Mouse (Mus musculus) ES-Bruce4 (cell line): ENCODE data around the gene Gm10717. TPM values are rescaled to one million over a fixed set of nuclear protein-coding genes. Genes with fewer than 3 reads are reported as not detected.
"Not testable (repeated sequence)": the region's sequence is repeated elsewhere in the genome, so short reads cannot be mapped to it uniquely, and the experiment has no call there.

Experiments used
- H3K27ac ChIP-seq: 2 replicates; pipeline ENCODE4 v1.5.1; 2012; ENCODE audit warnings: low read length, inconsistent platforms; ENCODE audit not compliant: insufficient read depth
- H3K27me3 ChIP-seq: 2 replicates; pipeline ENCODE4 v1.6.1; 2012; ENCODE audit warnings: mild to moderate bottlenecking, low read length, inconsistent platforms; ENCODE audit not compliant: control insufficient read depth, poor library complexity, insufficient read depth, severe bottlenecking
- H3K36me3 ChIP-seq: 2 replicates; pipeline ENCODE4 v1.6.1; 2012; ENCODE audit warnings: inconsistent platforms, mild to moderate bottlenecking, low read length, moderate library complexity; ENCODE audit not compliant: control insufficient read depth, poor library complexity, insufficient read depth, severe bottlenecking
- H3K4me1 ChIP-seq: one replicate; pipeline ENCODE4 v1.8.1; 2011; ENCODE audit warnings: low read length; ENCODE audit not compliant: control insufficient read depth, insufficient read depth
- H3K4me3 ChIP-seq: 2 replicates; pipeline ENCODE4 v1.5.1; 2011; ENCODE audit warnings: low read depth, mild to moderate bottlenecking, low read length
- H3K9ac ChIP-seq: 2 replicates; pipeline ENCODE4 v1.6.1; 2012; ENCODE audit warnings: low read depth, mild to moderate bottlenecking, inconsistent platforms; ENCODE audit not compliant: poor library complexity, severe bottlenecking
- H3K9me3 ChIP-seq: replicated peaks from 2 replicates; pipeline ENCODE4 v1.6.1; 2012; ENCODE audit warnings: mild to moderate bottlenecking, low read length, inconsistent platforms; ENCODE audit not compliant: control insufficient read depth, poor library complexity, insufficient read depth, severe bottlenecking
- polyA plus RNA-seq: library from polyadenylated mRNA; stranded (reverse); fragments of >200 nt; gene quantifications from 2 replicates; pipeline ENCODE4 v1.2.4, GENCODE M21; 2011; ENCODE audit warnings: low read depth; ENCODE audit not compliant: missing spikeins, insufficient read depth, insufficient read length

Gene Gm10717
- polyA plus RNA-seq, 1 experiment: 4.8 TPM

- not testable (repeated sequence) for H3K4me1 ChIP-seq
These were observed 1.1 kb upstream of the Gm10717 start for GRCm38 (mm10) chr9:3023985-3024648.

DNA sequence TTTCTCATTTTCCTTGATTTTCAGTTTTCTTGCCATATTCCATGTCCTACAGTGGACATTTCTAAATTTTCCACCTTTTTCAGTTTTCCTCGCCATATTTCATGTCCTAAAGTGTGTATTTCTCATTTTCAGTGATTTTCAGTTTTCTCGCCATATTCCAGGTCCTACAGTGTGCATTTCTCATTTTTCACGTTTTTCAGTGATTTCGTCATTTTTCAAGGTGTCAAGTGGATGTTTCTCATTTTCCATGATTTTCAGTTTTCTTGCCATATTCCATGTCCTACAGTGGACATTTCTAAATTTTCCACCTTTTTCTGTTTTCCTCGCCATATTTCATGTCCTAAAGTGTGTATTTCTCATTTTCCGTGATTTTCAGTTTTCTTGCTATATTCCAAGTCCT is 436 bp downstream of the Gm10717 start:
- not testable (repeated sequence) for H3K27ac ChIP-seq, H3K9me3 ChIP-seq, H3K27me3 ChIP-seq, H3K36me3 ChIP-seq, H3K4me1 ChIP-seq, H3K4me3 ChIP-seq, H3K9ac ChIP-seq

More at GRCm38 (mm10) chr9:3023985-3024648, 1.1 kb upstream of the Gm10717 start:
- H3K4me3 ChIP-seq, H3K9ac ChIP-seq, H3K27me3 ChIP-seq, H3K9me3 ChIP-seq, H3K27ac ChIP-seq, H3K36me3 ChIP-seq: not testable (repeated sequence)

DNA sequence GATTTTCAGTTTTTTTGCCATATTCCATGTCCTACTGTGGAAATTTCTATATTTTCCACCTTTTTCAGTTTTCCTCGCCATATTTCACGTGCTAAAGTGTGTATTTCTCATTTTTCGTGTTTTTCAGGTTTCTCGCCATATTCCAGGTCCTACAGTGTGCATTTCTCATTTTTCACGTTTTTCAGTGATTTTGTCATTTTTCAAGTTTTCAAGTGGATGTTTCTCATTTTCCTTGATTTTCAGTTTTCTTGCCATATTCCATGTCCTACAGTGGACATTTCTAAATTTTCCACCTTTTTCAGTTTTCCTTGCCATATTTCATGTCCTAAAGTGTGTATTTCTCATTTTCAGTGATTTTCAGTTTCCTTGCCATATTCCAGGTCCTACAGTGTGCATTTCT is 919 bp downstream of the Gm10717 start:
- H3K9me3 ChIP-seq, H3K36me3 ChIP-seq, H3K27ac ChIP-seq, H3K4me1 ChIP-seq, H3K9ac ChIP-seq, H3K27me3 ChIP-seq, H3K4me3 ChIP-seq: not testable (repeated sequence)

DNA sequence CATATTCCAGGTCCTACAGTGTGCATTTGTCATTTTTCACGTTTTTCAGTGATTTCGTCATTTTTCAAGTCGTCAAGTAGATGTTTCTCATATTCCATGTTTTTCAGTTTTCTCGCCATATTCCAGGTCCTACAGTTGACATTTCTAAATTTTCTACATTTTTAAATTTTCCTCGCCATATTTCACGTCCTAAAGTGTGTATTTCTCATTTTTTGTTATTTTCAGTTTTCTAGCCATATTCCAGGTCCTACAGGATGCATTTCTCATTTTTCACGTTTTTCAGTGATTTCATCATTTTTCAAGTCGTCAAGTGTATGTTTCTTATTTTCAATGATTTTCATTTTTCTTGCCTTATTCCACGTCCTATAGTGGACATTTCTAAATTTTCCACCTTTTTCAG is 1.5 kb downstream of the Gm10717 start:
- H3K4me3 ChIP-seq, H3K4me1 ChIP-seq, H3K27me3 ChIP-seq, H3K27ac ChIP-seq, H3K9me3 ChIP-seq, H3K9ac ChIP-seq, H3K36me3 ChIP-seq: not testable (repeated sequence)

GRCm38 (mm10) chr9:3027200-3027599 is 2.0 kb downstream of the Gm10717 start:
- not testable (repeated sequence) for H3K4me3 ChIP-seq, H3K36me3 ChIP-seq, H3K27ac ChIP-seq, H3K9ac ChIP-seq, H3K9me3 ChIP-seq, H3K4me1 ChIP-seq, H3K27me3 ChIP-seq

- not testable (repeated sequence) for H3K27ac ChIP-seq, H3K36me3 ChIP-seq, H3K27me3 ChIP-seq, H3K4me3 ChIP-seq, H3K9ac ChIP-seq, H3K4me1 ChIP-seq, H3K9me3 ChIP-seq
These were observed 4.2 kb downstream of the Gm10717 start for GRCm38 (mm10) chr9:3029276-3030000.

GRCm38 (mm10) chr9:3030677-3031318 is 5.6 kb downstream of the Gm10717 start:
- not testable (repeated sequence) for H3K36me3 ChIP-seq, H3K27me3 ChIP-seq, H3K9me3 ChIP-seq, H3K9ac ChIP-seq, H3K27ac ChIP-seq, H3K4me1 ChIP-seq, H3K4me3 ChIP-seq

DNA sequence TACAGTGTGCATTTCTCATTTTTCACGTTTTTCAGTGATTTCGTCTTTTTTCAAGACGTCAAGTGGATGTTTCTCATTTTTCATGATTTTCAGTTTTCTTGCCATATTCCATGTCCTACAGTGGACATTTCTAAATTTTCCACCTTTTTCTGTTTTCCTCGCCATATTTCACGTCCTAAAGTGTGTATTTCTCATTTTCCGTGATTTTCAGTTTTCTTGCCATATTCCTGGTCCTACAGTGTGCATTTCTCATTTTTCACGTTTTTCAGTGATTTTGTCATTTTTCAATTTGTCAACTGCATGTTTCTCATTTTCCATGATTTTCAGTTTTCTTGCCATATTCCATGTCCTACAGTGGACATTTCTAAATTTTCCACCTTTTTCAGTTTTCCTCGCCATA is 9.1 kb downstream of the Gm10717 start, which contains the start of gene Gm17535:
Gene Gm17535 (plus strand): TSS at position 301 of the 400 bp plus-strand sequence.
- H3K27me3 ChIP-seq, H3K4me3 ChIP-seq, H3K9me3 ChIP-seq, H3K4me1 ChIP-seq, H3K9ac ChIP-seq, H3K36me3 ChIP-seq, H3K27ac ChIP-seq: not testable (repeated sequence)

DNA sequence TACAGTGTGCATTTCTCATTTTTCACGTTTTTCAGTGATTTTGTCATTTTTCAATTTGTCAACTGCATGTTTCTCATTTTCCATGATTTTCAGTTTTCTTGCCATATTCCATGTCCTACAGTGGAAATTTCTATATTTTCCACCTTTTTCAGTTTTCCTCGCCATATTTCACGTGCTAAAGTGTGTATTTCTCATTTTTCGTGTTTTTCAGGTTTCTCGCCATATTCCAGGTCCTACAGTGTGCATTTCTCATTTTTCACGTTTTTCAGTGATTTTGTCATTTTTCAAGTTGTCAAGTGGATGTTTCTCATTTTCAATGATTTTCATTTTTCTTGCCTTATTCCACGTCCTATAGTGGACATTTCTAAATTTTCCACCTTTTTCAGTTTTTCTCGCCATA is 11.4 kb downstream of the Gm10717 start, which contains the start of gene Gm10715:
Gene Gm10715 (plus strand): TSS at position 301 of the 400 bp plus-strand sequence.
- not testable (repeated sequence) for H3K9me3 ChIP-seq, H3K27ac ChIP-seq, H3K4me1 ChIP-seq, H3K9ac ChIP-seq, H3K27me3 ChIP-seq, H3K4me3 ChIP-seq, H3K36me3 ChIP-seq
